Mouse (Mus musculus) E14TG2a.4 (cell line): ENCODE data around the gene C130074G19Rik.

Experiments used
- CTCF ChIP-seq: conservative IDR thresholded peaks from 2 replicates; pipeline ENCODE4 v1.5.1; 2014; ENCODE audit warnings: low read length
- POU5F1 ChIP-seq: IDR thresholded peaks from 2 replicates; pipeline ENCODE4 v1.6.1; 2014; ENCODE audit warnings: low read length, borderline replicate concordance

- no peak; the same call in 1 of the 2 replicates for TF ChIP-seq CTCF
- no peak for TF ChIP-seq POU5F1
Measured at GRCm38 (mm10) chr1:184836350-184836749, 46.7 kb downstream of the C130074G19Rik start.
